Mouse (Mus musculus) cerebellum, adult 9-10 months (tissue): ENCODE results near the gene Fzr1.

Source experiments
- DNase-seq: peaks from one replicate; pipeline ENCODE4 v3.0.0; 2022

Fzr1 gene

GRCm38 (mm10) chr10:81379809-81380378, 1.6 kb upstream of the Fzr1 start:
- DNase-seq: peak; percentile 71

GRCm38 (mm10) chr10:81379183-81379553, 852 bp upstream of the Fzr1 start:
- DNase-seq: peak; percentile 72

GRCm38 (mm10) chr10:81378553-81379182, 352 bp upstream of the Fzr1 start:
- DNase-seq: peak; percentile 100

GRCm38 (mm10) chr10:81377362-81377664, 1.0 kb downstream of the Fzr1 start:
- no peak for DNase-seq

- peak; percentile 67 for DNase-seq
Measured at GRCm38 (mm10) chr10:81376561-81377361, 1.6 kb downstream of the Fzr1 start.

GRCm38 (mm10) chr10:81375322-81375721, 3.0 kb downstream of the Fzr1 start:
- DNase-seq: no peak

- DNase-seq: no peak
Measured at GRCm38 (mm10) chr10:81367207-81367495, 11.2 kb downstream of the Fzr1 start.

GRCm38 (mm10) chr10:81366477-81367206, 11.7 kb downstream of the Fzr1 start:
- no peak for DNase-seq

GRCm38 (mm10) chr10:81365672-81366476, 12.4 kb downstream of the Fzr1 start, which contains the start of gene 4930404N11Rik:
Gene 4930404N11Rik (minus strand): TSS chr10:81365816.
- DNase-seq: no peak

GRCm38 (mm10) chr10:81365073-81365472, 13.2 kb downstream of the Fzr1 start:
- DNase-seq: no peak

GRCm38 (mm10) chr10:81364666-81365065, 13.7 kb downstream of the Fzr1 start:
- DNase-seq: no peak

GRCm38 (mm10) chr10:81363436-81364346, 14.6 kb downstream of the Fzr1 start:
- DNase-seq: no peak

GRCm38 (mm10) chr10:81362336-81362949, 15.9 kb downstream of the Fzr1 start:
- no peak for DNase-seq

- no peak for DNase-seq
Measured at GRCm38 (mm10) chr10:81360721-81361120, 17.6 kb downstream of the Fzr1 start.

GRCm38 (mm10) chr10:81358841-81359240, 19.5 kb downstream of the Fzr1 start:
- no peak for DNase-seq

GRCm38 (mm10) chr10:81358209-81358608, 20.1 kb downstream of the Fzr1 start:
- no peak for DNase-seq

- peak; percentile 85 for DNase-seq
Measured at GRCm38 (mm10) chr10:81356991-81357844, 21.1 kb downstream of the Fzr1 start, which contains the start of gene Mfsd12. Gene Mfsd12 (plus strand): TSS chr10:81357491.

- DNase-seq: peak; percentile 43
Measured at GRCm38 (mm10) chr10:81356352-81356990, 21.8 kb downstream of the Fzr1 start.

- peak; percentile 27 for DNase-seq
Measured at GRCm38 (mm10) chr10:81355533-81355932, 22.8 kb downstream of the Fzr1 start.
